Mouse (Mus musculus) heart, embryonic 12.5 days (tissue): ENCODE data around the gene Slfnl1. TPM values are rescaled to one million over a fixed set of nuclear protein-coding genes. Genes with fewer than 3 reads are reported as not detected.

Source experiments
- ATAC-seq: fragments of 200-750 bp; cut with Nextera tagmentation; 2 replicates; pipeline ENCODE4 v1.8.0; 2017; ENCODE audit warnings: moderate TSS enrichment, moderate library complexity; ENCODE audit not compliant: insufficient number of reproducible peaks, low FRiP score
- H3K27ac ChIP-seq: fragments of 300-500 bp; sonication (generic); 2 replicates; pipeline ENCODE4 v1.5.1; 2016; ENCODE audit warnings: mild to moderate bottlenecking, moderate library complexity; ENCODE audit not compliant: poor library complexity, severe bottlenecking
- H3K27me3 ChIP-seq: fragments of 300-500 bp; sonication (generic); replicated peaks from 2 replicates; pipeline ENCODE4 v1.6.1; 2016; ENCODE audit warnings: mild to moderate bottlenecking, moderate library complexity
- H3K36me3 ChIP-seq: fragments of 300-500 bp; sonication (generic); 2 replicates; pipeline ENCODE4 v1.6.1; 2016; ENCODE audit warnings: mild to moderate bottlenecking, moderate library complexity
- H3K4me1 ChIP-seq: fragments of 300-500 bp; sonication (generic); replicated peaks from 2 replicates; pipeline ENCODE4 v1.6.1; 2016; ENCODE audit warnings: mild to moderate bottlenecking
- H3K4me2 ChIP-seq: fragments of 300-500 bp; sonication (generic); 2 replicates; pipeline ENCODE4 v1.6.1; 2016; ENCODE audit warnings: mild to moderate bottlenecking, moderate library complexity
- H3K4me3 ChIP-seq: fragments of 300-500 bp; sonication (generic); 2 replicates; pipeline ENCODE4 v1.5.1; 2016; ENCODE audit warnings: mild to moderate bottlenecking
- H3K9ac ChIP-seq: fragments of 300-500 bp; sonication (generic); 2 replicates; pipeline ENCODE4 v1.6.1; 2016; ENCODE audit warnings: mild to moderate bottlenecking, moderate library complexity
- H3K9me3 ChIP-seq: fragments of 300-500 bp; sonication (generic); replicated peaks from 2 replicates; pipeline ENCODE4 v1.6.1; 2016; ENCODE audit warnings: mild to moderate bottlenecking, moderate library complexity
- WGBS: fragments of 180-500 bp; shearing (Covaris S2); methylation state at CpG from one replicate; pipeline ENCODE4 v1.1.7; 2016; 5-methylcytosine and 5-hydroxymethylcytosine counted together
- polyA plus RNA-seq: library from polyadenylated mRNA; unstranded; fragments of >200 nt; fragmentation: Nextera tagmentation; extraction: Ambion mirVana; gene quantifications from 2 replicates; pipeline ENCODE4 v1.2.1, GENCODE M21; 2016

Gene Slfnl1
- polyA plus RNA-seq, 1 experiment from 2014 or later, result not detected

GRCm38 (mm10) chr4:120538664-120539063, 6.6 kb downstream of the Slfnl1 start:
- Histone ChIP-seq H3K36me3 (peaks cover 75% of the 10 kb centered on the region), H3K4me1 (no peaks in the 10 kb centered on the region), H3K4me3 (no peak overlapping the region), H3K27me3 (no peaks in the 10 kb centered on the region), H3K27ac (no peak overlapping the region), H3K4me2 (no peak overlapping the region), H3K9me3 (no peaks in the 10 kb centered on the region), H3K9ac (no peak overlapping the region)
- WGBS, result 92% methylated on average over 10 of the region's 10 CpGs
- ATAC-seq, result no peak

GRCm38 (mm10) chr4:120544896-120545295, 12.9 kb downstream of the Slfnl1 start:
- Histone ChIP-seq H3K9me3 (no peaks in the 10 kb centered on the region), H3K4me3 (no peak overlapping the region), H3K4me1 (no peaks in the 10 kb centered on the region), H3K4me2 (no peak overlapping the region), H3K36me3 (peaks cover 93% of the 10 kb centered on the region), H3K27me3 (no peaks in the 10 kb centered on the region), H3K27ac (no peak overlapping the region), H3K9ac (no peak overlapping the region)
- 91% methylated on average over 1 of the region's 1 CpGs for WGBS
- no peak for ATAC-seq

- 83% methylated on average over 6 of the region's 6 CpGs for WGBS
- H3K9ac ChIP-seq, result no peak overlapping the region
- H3K4me2 ChIP-seq, result no peak overlapping the region
- H3K27ac ChIP-seq, result no peak overlapping the region
- H3K4me3 ChIP-seq, result no peak overlapping the region
- no peaks in the 10 kb centered on the region for H3K9me3 ChIP-seq
- ATAC-seq, result no peak
- H3K36me3 ChIP-seq, result peaks cover 86% of the 10 kb centered on the region
- no peaks in the 10 kb centered on the region for H3K4me1 ChIP-seq
- H3K27me3 ChIP-seq, result no peaks in the 10 kb centered on the region
Observed at GRCm38 (mm10) chr4:120556592-120556991, 24.6 kb downstream of the Slfnl1 start.

GRCm38 (mm10) chr4:120565726-120566125, 33.7 kb downstream of the Slfnl1 start:
- no peak for ATAC-seq
- no peaks in the 10 kb centered on the region for H3K9me3 ChIP-seq
- H3K27ac ChIP-seq, result no peak overlapping the region
- peaks cover 47% of the 10 kb centered on the region for H3K36me3 ChIP-seq
- no peaks in the 10 kb centered on the region for H3K27me3 ChIP-seq
- no peak overlapping the region for H3K4me3 ChIP-seq
- WGBS, result 84% methylated on average over 2 of the region's 2 CpGs
- H3K4me1 ChIP-seq, result peaks cover 22% of the 10 kb centered on the region
- no peak overlapping the region for H3K4me2 ChIP-seq
- no peak overlapping the region for H3K9ac ChIP-seq

- H3K4me2 ChIP-seq, result peak overlapping the region; percentile 69
- peaks cover 29% of the 10 kb centered on the region for H3K4me1 ChIP-seq
- H3K36me3 ChIP-seq, result peaks cover 26% of the 10 kb centered on the region
- peak overlapping the region; percentile 97 for H3K27ac ChIP-seq
- no peaks in the 10 kb centered on the region for H3K9me3 ChIP-seq
- ATAC-seq, result no peak
- peak overlapping the region; percentile 64; the same call in 1 of the 2 replicates for H3K9ac ChIP-seq
- WGBS, result 18% methylated on average over 5 of the region's 5 CpGs
- peak overlapping the region; percentile 37 for H3K4me3 ChIP-seq
- H3K27me3 ChIP-seq, result no peaks in the 10 kb centered on the region
Observed at GRCm38 (mm10) chr4:120568005-120568404, 36.0 kb downstream of the Slfnl1 start.

- peak overlapping the region; percentile 89 for H3K4me3 ChIP-seq
- peak overlapping the region; percentile 78 for H3K4me2 ChIP-seq
- peaks cover 16% of the 10 kb centered on the region for H3K36me3 ChIP-seq
- H3K4me1 ChIP-seq, result peaks cover 29% of the 10 kb centered on the region
- H3K27me3 ChIP-seq, result no peaks in the 10 kb centered on the region
- peak overlapping the region; percentile 97 for H3K27ac ChIP-seq
- H3K9me3 ChIP-seq, result no peaks in the 10 kb centered on the region
- H3K9ac ChIP-seq, result peak overlapping the region; percentile 96
- WGBS, result 10% methylated on average over 4 of the region's 4 CpGs
- ATAC-seq, result no peak
Observed at GRCm38 (mm10) chr4:120569025-120569424, 37.0 kb downstream of the Slfnl1 start.

- Histone ChIP-seq H3K9ac (peak within 1 kb of the TSS; percentile 96), H3K27ac (peak within 1 kb of the TSS; percentile 97), H3K9me3 (no peaks in the 10 kb centered on the region), H3K4me3 (peak within 1 kb of the TSS; percentile 89), H3K36me3 (peaks cover 9% of the 10 kb centered on the region), H3K4me2 (peak within 1 kb of the TSS; percentile 78), H3K4me1 (peaks cover 29% of the 10 kb centered on the region), H3K27me3 (no peaks in the 10 kb centered on the region)
- under 1% methylated on average over 96 of the region's 97 CpGs for WGBS
- peak; percentile 97 for ATAC-seq
Observed at GRCm38 (mm10) chr4:120569486-120570437, 37.7 kb downstream of the Slfnl1 start, which contains the start of gene Ctps. Ctps (minus strand) TSS chr4:120570276.

GRCm38 (mm10) chr4:120570438-120571069, 38.5 kb downstream of the Slfnl1 start:
- Histone ChIP-seq H3K4me3 (peak overlapping the region; percentile 89), H3K27me3 (no peaks in the 10 kb centered on the region), H3K4me1 (peaks cover 29% of the 10 kb centered on the region), H3K4me2 (peak overlapping the region; percentile 78), H3K9ac (peak overlapping the region; percentile 96), H3K36me3 (peaks cover 4% of the 10 kb centered on the region; the same call in 1 of the 2 replicates), H3K27ac (peak overlapping the region; percentile 97), H3K9me3 (no peaks in the 10 kb centered on the region)
- ATAC-seq, result peak; percentile 71
- 2% methylated on average over 27 of the region's 27 CpGs for WGBS

- Histone ChIP-seq H3K36me3 (peaks cover 4% of the 10 kb centered on the region; the same call in 1 of the 2 replicates), H3K4me3 (peak overlapping the region; percentile 89; the same call in 1 of the 2 replicates), H3K4me2 (peak overlapping the region; percentile 78), H3K9me3 (no peaks in the 10 kb centered on the region), H3K27me3 (no peaks in the 10 kb centered on the region), H3K9ac (no peak overlapping the region), H3K27ac (peak overlapping the region; percentile 0; the same call in 1 of the 2 replicates), H3K4me1 (peaks cover 29% of the 10 kb centered on the region)
- 63% methylated on average over 3 of the region's 3 CpGs for WGBS
- ATAC-seq, result no peak
Observed at GRCm38 (mm10) chr4:120571070-120571464, 39.0 kb downstream of the Slfnl1 start.

GRCm38 (mm10) chr4:120571691-120572090, 39.7 kb downstream of the Slfnl1 start:
- H3K9ac ChIP-seq, result no peak overlapping the region
- H3K4me1 ChIP-seq, result peaks cover 28% of the 10 kb centered on the region
- no peak overlapping the region for H3K4me2 ChIP-seq
- 58% methylated on average over 3 of the region's 3 CpGs for WGBS
- H3K9me3 ChIP-seq, result no peaks in the 10 kb centered on the region
- no peak for ATAC-seq
- no peaks in the 10 kb centered on the region for H3K27me3 ChIP-seq
- H3K27ac ChIP-seq, result 0 out of 2 replicates have a peak overlapping the region, but pooled peaks have one; percentile 0
- no peak overlapping the region for H3K4me3 ChIP-seq
- H3K36me3 ChIP-seq, result no peaks in the 10 kb centered on the region

GRCm38 (mm10) chr4:120580894-120581293, 48.9 kb downstream of the Slfnl1 start:
- Histone ChIP-seq H3K9ac (no peak overlapping the region), H3K4me2 (no peak overlapping the region), H3K4me3 (no peak overlapping the region), H3K36me3 (no peaks in the 10 kb centered on the region), H3K4me1 (no peaks in the 10 kb centered on the region), H3K27me3 (no peaks in the 10 kb centered on the region), H3K9me3 (no peaks in the 10 kb centered on the region), H3K27ac (no peak overlapping the region)
- no peak for ATAC-seq
- WGBS, result 35% methylated on average over 5 of the region's 5 CpGs
